Mouse (Mus musculus) cerebellum, adult 11 months (tissue): Measurements from ENCODE around the gene Stxbp3.

ENCODE experiments used
- DNase-seq: peaks from one replicate; pipeline ENCODE4 v3.0.0; 2022

The Stxbp3 gene

GRCm38 (mm10) chr3:108795554-108796299 lies 44.6 kb downstream of the Stxbp3 start:
- DNase-seq = no peak

DNA sequence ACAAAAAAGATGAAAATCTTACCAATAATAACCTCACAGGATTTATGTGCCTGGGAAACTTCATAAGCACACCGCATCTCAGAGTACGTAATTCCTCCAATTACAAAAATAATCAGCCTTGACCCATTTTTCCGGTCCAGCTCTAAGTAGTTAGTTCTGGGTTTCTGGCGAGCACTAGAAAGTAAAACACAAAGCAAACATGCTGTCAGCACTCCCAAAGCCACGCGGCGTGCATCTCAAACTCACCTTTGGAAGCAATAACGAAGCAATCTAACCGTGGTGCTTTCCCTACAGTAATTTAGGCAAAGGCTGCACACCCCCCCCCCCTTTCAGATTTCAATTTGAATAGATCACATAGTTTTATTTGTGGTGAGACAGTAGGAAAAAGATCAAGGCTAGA lies 45.5 kb downstream of the Stxbp3 start:
- DNase-seq = no peak

GRCm38 (mm10) chr3:108792420-108792819 lies 47.9 kb downstream of the Stxbp3 start:
- no peak for DNase-seq

GRCm38 (mm10) chr3:108791054-108791706 lies 49.1 kb downstream of the Stxbp3 start:
- DNase-seq = no peak

GRCm38 (mm10) chr3:108790499-108790898 lies 49.8 kb downstream of the Stxbp3 start:
- no peak for DNase-seq

DNA sequence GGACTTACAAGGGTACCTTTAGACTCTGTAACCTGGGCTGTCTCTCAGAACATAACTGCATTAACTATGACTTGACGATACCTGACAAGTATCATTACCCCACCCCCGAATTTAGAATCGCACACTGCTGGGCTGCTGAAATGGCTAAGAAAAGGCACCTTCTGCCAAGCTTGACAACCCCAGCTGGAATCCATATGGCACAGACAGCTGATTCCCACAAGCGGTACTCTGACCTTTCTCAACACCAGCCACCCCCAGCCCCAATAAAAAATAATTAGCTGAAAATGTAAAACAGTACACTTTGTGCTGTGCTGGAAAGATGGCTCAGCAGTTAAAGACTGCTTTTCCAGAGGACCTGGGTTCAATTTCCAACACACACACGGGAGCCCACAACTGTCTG lies 51.0 kb downstream of the Stxbp3 start:
- DNase-seq = no peak

GRCm38 (mm10) chr3:108788455-108788794 lies 51.9 kb downstream of the Stxbp3 start:
- no peak for DNase-seq

DNA sequence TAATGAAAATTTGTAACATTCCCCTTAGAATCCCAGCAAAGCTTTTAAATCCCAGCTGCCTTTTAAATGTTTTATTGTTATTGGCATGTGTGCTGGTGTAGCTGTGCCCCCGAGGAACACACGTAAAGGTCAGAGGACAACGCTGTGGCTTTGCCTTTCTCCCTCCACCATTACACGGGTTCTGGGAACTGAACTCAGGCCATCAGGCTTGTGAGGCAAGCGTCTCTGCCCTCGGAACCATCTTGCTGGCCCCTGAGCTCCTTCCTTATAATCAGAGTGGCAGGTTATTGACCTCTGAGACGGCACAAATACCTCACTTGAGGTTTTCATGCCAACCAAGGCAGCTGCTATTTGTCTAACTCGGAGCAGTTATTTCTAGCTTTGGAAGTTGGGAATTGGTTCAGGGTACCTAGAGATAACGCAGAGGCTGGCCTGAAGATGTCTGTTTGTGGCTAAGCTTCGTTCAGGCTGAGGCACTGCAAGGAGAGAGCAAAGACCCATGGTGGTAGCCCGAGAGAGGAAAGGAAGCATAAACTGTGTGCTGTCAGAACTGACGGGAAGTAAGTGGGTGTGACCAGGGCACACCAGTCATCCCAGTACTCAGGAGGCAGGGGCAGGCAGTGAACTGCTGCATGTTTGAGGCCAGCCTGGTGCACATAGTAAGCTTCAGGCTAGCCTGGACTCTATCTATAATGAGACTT lies 52.4 kb downstream of the Stxbp3 start:
- no peak for DNase-seq

DNA sequence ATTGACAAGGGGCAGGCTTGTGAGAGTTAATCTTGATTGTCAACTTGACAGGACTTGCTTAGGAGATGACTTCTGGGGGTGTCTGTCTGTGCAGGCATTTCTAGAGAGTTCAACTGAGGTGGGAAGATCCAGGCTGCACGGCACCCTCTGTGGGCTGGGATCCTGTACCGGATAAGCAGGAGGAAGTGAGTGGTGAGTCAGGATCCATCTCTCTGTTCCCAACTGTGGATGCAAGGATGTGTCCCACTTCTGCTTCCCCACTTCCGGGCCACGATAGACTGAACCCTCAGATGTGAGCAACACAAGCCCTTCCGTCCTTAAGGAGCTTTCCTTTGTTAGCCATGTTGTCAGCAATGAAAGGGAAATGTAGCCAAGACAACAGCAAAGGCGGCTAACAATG lies 53.8 kb downstream of the Stxbp3 start:
- DNase-seq = no peak

GRCm38 (mm10) chr3:108782364-108782895 lies 57.9 kb downstream of the Stxbp3 start:
- no peak for DNase-seq

- no peak for DNase-seq
Observed at GRCm38 (mm10) chr3:108781884-108782270, 58.4 kb downstream of the Stxbp3 start.

DNA sequence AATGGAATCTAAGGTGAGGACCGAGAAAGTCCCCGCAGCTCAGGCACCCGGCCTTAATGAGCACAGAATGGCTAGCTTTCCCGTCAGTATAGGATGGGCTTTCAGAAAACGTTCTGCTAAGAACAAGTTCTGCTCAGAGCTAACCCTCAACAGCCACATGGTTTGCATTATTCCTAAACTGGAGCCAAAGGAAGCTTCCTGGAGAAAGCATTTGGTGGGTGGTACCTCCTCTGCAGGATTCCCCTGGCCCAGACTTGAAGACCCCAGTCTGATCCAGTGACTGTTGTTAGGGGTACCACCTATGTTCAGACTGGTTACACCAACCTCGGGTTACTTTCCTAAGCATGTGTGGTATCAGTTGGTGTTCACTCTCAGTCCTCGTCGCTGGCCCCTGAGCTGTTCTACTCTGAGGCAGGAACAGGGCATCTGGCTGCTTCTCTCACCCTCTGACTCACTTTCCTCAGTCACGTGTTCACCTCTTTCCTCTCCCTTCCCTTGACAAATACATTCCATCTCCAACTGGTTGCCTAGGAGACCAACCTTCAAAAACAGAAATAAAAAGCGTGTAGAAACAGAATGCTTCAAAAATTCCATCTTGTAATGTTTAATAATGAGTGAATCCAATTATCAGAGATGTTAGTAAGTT lies 59.0 kb downstream of the Stxbp3 start:
- DNase-seq = no peak

DNA sequence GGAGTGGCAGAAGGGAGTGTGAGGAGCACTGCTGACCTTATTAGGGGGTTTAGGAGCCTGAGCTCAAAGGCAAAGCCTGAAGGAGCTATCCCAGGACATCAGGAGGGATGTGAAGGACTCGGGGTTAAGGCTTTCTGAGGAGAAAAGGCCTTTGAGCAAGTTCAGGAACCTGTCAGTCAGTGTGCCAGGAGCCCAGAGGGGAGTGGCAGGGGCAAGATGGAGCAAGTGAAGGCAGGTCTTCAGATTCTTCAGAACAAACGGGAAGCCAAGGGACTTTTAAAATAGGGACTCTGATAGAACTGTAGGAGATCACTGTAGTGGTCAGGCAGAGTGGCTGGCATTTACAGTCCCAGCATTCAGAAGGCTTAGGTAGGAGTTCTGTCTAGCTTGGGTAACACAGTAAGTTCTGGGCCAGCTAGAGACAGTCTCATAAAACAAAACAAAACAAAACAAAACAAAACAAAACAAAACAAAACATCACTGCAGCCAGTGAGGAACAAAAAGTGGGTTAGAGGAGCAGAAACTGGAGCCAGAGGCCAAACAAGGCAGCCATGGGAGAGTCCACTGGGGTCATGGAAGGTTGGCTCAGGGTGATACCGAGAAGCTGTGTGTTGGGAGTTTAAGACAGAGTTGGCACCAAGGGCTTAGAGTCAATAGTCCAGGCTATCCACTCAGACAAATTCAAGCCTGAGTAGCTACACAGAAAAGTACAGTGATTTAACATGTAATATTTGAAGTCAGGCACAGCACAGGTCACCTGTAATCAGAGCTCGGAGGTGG lies 61.4 kb downstream of the Stxbp3 start:
- no peak for DNase-seq

DNA sequence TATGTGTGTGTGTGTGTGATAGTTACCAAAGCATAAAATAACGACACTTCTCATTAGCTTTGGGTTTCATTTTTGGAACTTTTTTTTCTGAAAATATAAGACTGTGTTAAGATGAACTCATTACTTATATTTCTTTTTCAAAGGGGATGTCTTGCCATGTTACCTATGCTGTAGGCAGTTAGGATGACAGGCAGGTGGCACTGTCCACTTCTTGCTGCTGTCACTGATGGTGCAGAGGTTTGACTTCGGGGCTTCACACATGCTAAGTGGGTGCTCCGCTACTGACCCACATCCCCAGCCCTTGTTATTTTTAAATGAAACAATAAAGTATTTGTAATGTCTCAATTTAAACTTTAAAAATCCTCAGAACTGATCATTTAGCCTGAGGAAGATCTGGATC lies 67.5 kb downstream of the Stxbp3 start:
- no peak for DNase-seq

DNA sequence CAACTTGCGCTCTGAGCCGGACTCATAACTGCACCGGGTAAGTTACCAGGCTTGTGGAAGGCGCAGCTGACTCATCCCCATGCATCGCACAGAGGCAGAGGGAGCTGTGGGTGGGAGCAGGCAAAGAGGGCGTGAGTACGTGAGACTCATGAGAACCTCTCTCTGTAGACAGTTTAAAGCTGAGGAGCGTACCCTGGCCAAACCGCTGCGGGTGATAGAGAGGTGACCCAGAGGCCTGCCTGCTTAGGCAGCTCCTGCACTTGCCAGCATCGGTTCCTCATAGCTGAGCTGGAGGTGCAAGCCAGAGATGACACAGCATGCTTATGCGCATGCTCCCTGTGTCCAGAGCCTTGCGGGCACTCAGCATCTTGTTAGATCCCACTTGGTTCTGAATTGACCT lies 68.1 kb downstream of the Stxbp3 start:
- DNase-seq = no peak

DNA sequence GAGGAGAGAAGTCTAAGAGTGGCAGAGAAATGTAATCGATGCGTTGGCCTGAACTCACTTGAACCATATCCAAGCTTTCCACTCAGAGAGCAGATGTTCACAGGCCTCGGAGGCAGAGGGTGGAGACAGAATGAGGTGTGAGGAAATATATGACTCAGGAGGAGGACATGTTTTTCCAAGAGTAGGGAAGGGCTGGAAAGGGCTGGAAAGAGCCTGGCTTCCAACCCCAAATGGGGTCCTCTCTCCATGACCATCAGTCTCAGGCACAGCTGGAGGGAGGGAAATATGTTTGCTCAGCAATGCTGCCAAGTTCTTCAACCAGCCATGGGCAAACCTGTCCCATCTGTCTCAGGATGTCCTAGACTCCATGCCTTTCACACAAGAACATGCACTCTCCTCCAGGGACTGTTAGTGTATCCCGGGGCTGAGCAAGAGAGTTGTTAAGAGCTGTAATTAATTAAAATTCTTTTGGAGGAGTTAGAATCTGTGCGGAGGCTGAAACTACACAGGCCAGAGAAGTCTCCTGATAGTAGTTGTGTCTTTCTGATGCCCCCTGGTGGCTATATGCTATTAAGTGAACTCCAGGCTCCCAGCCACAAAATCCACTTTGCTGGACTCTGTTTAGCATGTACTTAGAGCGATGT lies 69.5 kb downstream of the Stxbp3 start:
- peak; percentile 26 for DNase-seq

DNA sequence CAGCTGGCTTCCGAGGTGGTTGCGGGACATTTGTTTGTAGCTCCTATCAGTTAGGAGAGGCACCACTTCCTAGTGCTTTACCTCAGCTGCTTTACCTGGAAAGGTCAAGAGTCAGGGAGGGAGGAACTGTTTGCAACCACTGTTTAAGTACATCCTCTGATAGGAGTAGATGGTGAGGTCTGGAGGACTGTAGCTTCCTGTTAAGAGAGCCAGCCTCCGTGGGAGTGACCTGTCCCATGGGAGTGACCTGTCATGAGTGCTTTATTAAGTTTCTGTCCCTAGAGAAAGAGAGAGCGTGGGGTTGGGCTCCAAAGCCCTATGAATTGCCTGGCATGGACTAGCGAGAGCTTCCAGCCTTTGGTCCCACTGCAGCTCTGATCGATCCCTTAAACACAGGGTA lies 70.8 kb downstream of the Stxbp3 start:
- DNase-seq = no peak

DNA sequence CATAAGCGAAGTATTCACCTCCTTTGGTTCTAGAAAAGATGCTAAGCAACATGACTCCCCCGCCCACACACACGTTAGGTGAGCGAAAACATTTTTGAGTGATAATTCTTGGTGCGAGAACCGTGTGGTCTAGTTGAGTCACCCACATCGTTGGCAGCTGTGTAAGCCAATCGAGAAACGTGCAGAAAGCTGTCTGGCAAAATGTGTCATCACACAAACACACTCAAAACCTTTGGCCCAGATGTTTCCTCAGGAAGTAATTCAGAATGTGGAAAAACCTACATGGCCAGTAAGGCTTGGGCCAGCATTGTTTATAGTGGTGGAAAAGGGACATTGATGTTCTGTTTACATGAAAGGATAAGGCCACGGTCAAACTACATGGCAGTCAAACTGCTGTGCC lies 72.9 kb downstream of the Stxbp3 start:
- DNase-seq = no peak

- DNase-seq = no peak
Observed at GRCm38 (mm10) chr3:108766943-108767342, 73.4 kb downstream of the Stxbp3 start.

- DNase-seq = no peak
Observed at GRCm38 (mm10) chr3:108765476-108765875, 74.8 kb downstream of the Stxbp3 start.

- no peak for DNase-seq
Observed at GRCm38 (mm10) chr3:108764976-108765375, 75.3 kb downstream of the Stxbp3 start.

GRCm38 (mm10) chr3:108763691-108764090 lies 76.6 kb downstream of the Stxbp3 start:
- DNase-seq = no peak
